Mouse (Mus musculus) liver, adult 2 months (tissue): ENCODE data around the gene Atp13a5.

Source experiments
- CTCF ChIP-seq: fragments of 200-500 bp; IDR thresholded peaks from 2 replicates; pipeline ENCODE4 v1.5.1; 2011; ENCODE audit warnings: low read depth, low read length, control low read depth
- POLR2A ChIP-seq: fragments of 200-500 bp; IDR thresholded peaks from 2 replicates; pipeline ENCODE4 v1.6.1; 2011; ENCODE audit warnings: low read length, control low read depth; ENCODE audit not compliant: insufficient read depth; ENCODE audit errors: extremely low read depth

GRCm38 (mm10) chr16:29320717-29321116, 57.8 kb downstream of the Atp13a5 start:
- no peak for TF ChIP-seq POLR2A
- TF ChIP-seq CTCF: no peak
